Mouse (Mus musculus) ES-E14 (cell line): Measurements from ENCODE around the gene Clec2d. TPM values are rescaled to one million over a fixed set of nuclear protein-coding genes. Genes with fewer than 3 reads are reported as not detected.

Source experiments
- DNase-seq: peaks from one replicate; pipeline ENCODE4 v3.0.0-alpha.2; 2013; ENCODE audit warnings: low read depth, low spot score
- H3K27ac ChIP-seq: 2 replicates; pipeline ENCODE4 v1.5.1; 2012; ENCODE audit warnings: low read depth, mild to moderate bottlenecking, low read length, moderate library complexity, mixed read lengths; ENCODE audit not compliant: poor library complexity, insufficient read depth, severe bottlenecking
- H3K36me3 ChIP-seq: 2 replicates; pipeline ENCODE4 v1.6.1; 2012; ENCODE audit warnings: mild to moderate bottlenecking, low read length, moderate library complexity, mixed read lengths; ENCODE audit not compliant: control insufficient read depth, poor library complexity, insufficient read depth, severe bottlenecking
- H3K4me1 ChIP-seq, 2 experiments: fragments of 150-350 bp in 1 of 2; sonication (generic) in 1 of 2; 2 replicates each; pipeline ENCODE4 v1.6.1; 2012; ENCODE audit warnings: low read length in 2 of 2, mild to moderate bottlenecking in 1 of 2, mixed read lengths in 1 of 2; ENCODE audit not compliant: control insufficient read depth in 2 of 2, insufficient read depth in 2 of 2, poor library complexity in 1 of 2
- H3K4me3 ChIP-seq, 2 experiments: fragments of 150-350 bp in 1 of 2; sonication (generic) in 1 of 2; 2 replicates each; pipeline ENCODE4 v1.5.1; 2012; ENCODE audit warnings: low read length in 2 of 2, low read depth in 1 of 2, mild to moderate bottlenecking in 1 of 2, mixed read lengths in 1 of 2; ENCODE audit not compliant: insufficient read depth in 1 of 2, poor library complexity in 1 of 2, severe bottlenecking in 1 of 2
- H3K9ac ChIP-seq: 2 replicates; pipeline ENCODE4 v1.6.1; 2012; ENCODE audit warnings: low read depth, mild to moderate bottlenecking, low read length, mixed read lengths; ENCODE audit not compliant: poor library complexity, insufficient read depth, severe bottlenecking
- H3K9me3 ChIP-seq: fragments of 150-350 bp; sonication (generic); 2 replicates; pipeline ENCODE4 v1.6.1; 2012; ENCODE audit warnings: low read depth, mild to moderate bottlenecking, low read length; ENCODE audit not compliant: control insufficient read depth, insufficient read depth
- CHD2 ChIP-seq: IDR thresholded peaks from 2 replicates; pipeline ENCODE4 v1.6.1; 2014; ENCODE audit warnings: mild to moderate bottlenecking, low read depth, low read length, inconsistent platforms
- HCFC1 ChIP-seq: IDR thresholded peaks from 2 replicates; pipeline ENCODE4 v1.6.1; 2012; ENCODE audit warnings: low read length, inconsistent platforms, borderline replicate concordance; ENCODE audit not compliant: insufficient read depth
- MAFK ChIP-seq: IDR thresholded peaks from 2 replicates; pipeline ENCODE4 v1.6.1; 2014; ENCODE audit warnings: mild to moderate bottlenecking, low read depth, low read length, inconsistent platforms; ENCODE audit not compliant: insufficient read depth
- ZC3H11A ChIP-seq: IDR thresholded peaks from 2 replicates; pipeline ENCODE4 v1.6.1; 2012; ENCODE audit warnings: low read depth, mild to moderate bottlenecking, inconsistent platforms, low read length, borderline replicate concordance
- ZNF384 ChIP-seq: IDR thresholded peaks from 2 replicates; pipeline ENCODE4 v1.6.1; 2012; ENCODE audit warnings: low read depth, low read length, inconsistent platforms
- in situ Hi-C, 2 experiments: fragments of 600-800 bp; cut with MboI; formaldehyde crosslinking; loops; one replicate each; pipeline ENCODE4 v1.15.1; 2025; ENCODE audit warnings: low sequenced_read_pairs in 2 of 2, inconsistent platforms in 1 of 2; ENCODE audit not compliant: unreplicated experiment in 2 of 2
- total RNA-seq: library from RNA; depleted of rRNA; stranded (reverse); fragments of 300-350 nt; gene quantifications from 2 replicates; pipeline ENCODE4 v1.2.3, GENCODE M21; 2012

The Clec2d gene
- total RNA-seq, 1 experiment = 0.40 TPM

- no peak for DNase-seq
Measured at GRCm38 (mm10) chr6:129218191-129218696, 37.8 kb downstream of the Clec2d start.

DNA sequence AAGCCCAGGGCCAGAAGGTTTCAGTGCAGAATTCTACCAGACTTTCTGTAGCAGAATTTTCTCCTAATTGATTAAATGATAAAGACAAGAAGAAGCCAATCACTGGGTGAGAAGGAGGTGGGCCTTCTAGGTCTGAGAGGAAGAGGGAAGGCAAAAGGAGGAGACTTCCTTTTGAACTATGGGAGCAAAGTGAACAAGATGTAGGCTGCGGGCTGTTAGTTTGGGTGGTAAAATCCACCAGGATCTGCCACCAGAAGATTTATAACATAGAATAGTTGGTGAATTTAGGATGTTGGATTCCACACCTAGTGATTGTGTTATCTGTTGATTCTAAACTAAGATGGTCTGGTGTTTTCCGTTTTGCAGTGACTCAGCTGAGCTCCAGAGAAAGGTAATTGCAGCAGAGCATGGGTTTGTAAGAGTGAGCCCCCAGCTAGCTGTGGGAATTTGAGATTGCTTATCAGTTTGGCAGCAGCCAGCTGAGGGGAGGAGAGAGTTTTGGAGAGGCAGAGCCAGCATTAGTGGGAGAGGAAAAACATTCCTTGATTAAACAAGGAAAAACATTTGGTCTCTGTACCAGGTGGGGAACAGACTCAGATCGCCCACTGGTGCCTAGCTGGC, 39.6 kb downstream of the Clec2d start:
- TF ChIP-seq HCFC1 = no peak
- no peak for TF ChIP-seq CHD2
- no peak for TF ChIP-seq ZNF384
- TF ChIP-seq ZC3H11A = no peak
- TF ChIP-seq MAFK = no peak
- Histone ChIP-seq H3K4me1 (no peaks in the 10 kb centered on the region), H3K4me3 (no peak overlapping the region), H3K27ac (no peak overlapping the region), H3K9ac (no peak overlapping the region), H3K9me3 (no peaks in the 10 kb centered on the region), H3K36me3 (no peaks in the 10 kb centered on the region)
- in situ Hi-C loops = no loop called here
- no peak for DNase-seq

More at GRCm38 (mm10) chr6:129218191-129218696, 37.8 kb downstream of the Clec2d start:
- Histone ChIP-seq H3K9ac (no peak overlapping the region), H3K27ac (no peak overlapping the region), H3K4me3 (no peak overlapping the region), H3K9me3 (no peaks in the 10 kb centered on the region), H3K4me1 (no peaks in the 10 kb centered on the region), H3K36me3 (no peaks in the 10 kb centered on the region)
- TF ChIP-seq HCFC1 = no peak
- no peak for TF ChIP-seq MAFK
- no peak for TF ChIP-seq ZC3H11A
- in situ Hi-C loops = no loop called here

GRCm38 (mm10) chr6:129221053-129221452, 40.6 kb downstream of the Clec2d start:
- H3K27ac ChIP-seq = no peak overlapping the region
- H3K9ac ChIP-seq = no peak overlapping the region
- no peak for DNase-seq
- H3K9me3 ChIP-seq = no peaks in the 10 kb centered on the region
- H3K36me3 ChIP-seq = no peaks in the 10 kb centered on the region
- in situ Hi-C loops = no loop called here
- H3K4me3 ChIP-seq = no peak overlapping the region
- TF ChIP-seq HCFC1 (no peak), CHD2 (no peak), ZC3H11A (no peak), MAFK (no peak), ZNF384 (no peak)
- no peaks in the 10 kb centered on the region for H3K4me1 ChIP-seq

DNA sequence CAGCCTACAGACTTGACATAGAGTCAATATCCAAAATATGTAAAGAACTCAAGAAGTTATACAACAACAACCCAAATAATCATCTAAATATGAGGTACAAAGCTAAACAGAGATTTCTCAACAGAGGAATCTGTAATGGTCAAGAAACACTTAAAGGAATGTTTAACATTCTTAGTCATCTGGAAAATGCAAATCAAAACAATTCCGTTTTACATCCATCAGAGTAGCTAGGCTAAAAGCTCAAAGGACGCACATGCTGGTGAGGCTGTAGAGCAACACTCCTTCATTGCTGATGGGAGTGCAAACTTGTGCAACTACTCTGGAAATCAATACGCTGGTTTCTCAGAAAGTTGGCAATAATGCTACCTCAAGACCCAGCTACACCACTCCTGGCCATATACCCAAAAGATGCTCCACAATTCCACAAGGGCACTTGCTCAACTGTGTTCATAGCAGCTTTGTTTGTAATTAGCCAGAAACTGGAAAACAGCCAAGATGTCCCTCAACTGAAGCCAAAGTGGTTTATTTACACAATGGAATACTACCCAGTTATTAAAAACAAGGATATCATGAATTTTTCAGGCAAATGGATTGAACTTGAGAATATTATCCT, 41.9 kb downstream of the Clec2d start:
- no peaks in the 10 kb centered on the region for H3K36me3 ChIP-seq
- TF ChIP-seq ZC3H11A (no peak), MAFK (no peak), ZNF384 (no peak), CHD2 (no peak), HCFC1 (no peak)
- DNase-seq = no peak
- H3K9me3 ChIP-seq = no peaks in the 10 kb centered on the region
- H3K9ac ChIP-seq = no peak overlapping the region
- no peak overlapping the region for H3K4me3 ChIP-seq
- H3K27ac ChIP-seq = no peak overlapping the region
- in situ Hi-C loops = no loop called here
- H3K4me1 ChIP-seq = no peaks in the 10 kb centered on the region

- H3K27ac ChIP-seq = no peak overlapping the region
- in situ Hi-C loops = no loop called here
- no peak overlapping the region for H3K9ac ChIP-seq
- H3K4me1 ChIP-seq = no peaks in the 10 kb centered on the region
- H3K4me3 ChIP-seq = no peak overlapping the region
- H3K36me3 ChIP-seq = no peaks in the 10 kb centered on the region
- DNase-seq = no peak
- TF ChIP-seq ZNF384 (no peak), CHD2 (no peak), HCFC1 (no peak), ZC3H11A (no peak), MAFK (no peak)
- no peaks in the 10 kb centered on the region for H3K9me3 ChIP-seq
Measured at GRCm38 (mm10) chr6:129223611-129224010, 43.2 kb downstream of the Clec2d start.
